Mouse (Mus musculus): ENCODE results near the gene Clip2.

Gene Clip2

GRCm38 (mm10) chr5:134523728-134524127, 28.5 kb downstream of the Clip2 start:
- no peak for DNase-seq

GRCm38 (mm10) chr5:134522524-134522923, 29.7 kb downstream of the Clip2 start:
- DNase-seq = no peak

GRCm38 (mm10) chr5:134521806-134522205, 30.4 kb downstream of the Clip2 start:
- no peak for DNase-seq

- DNase-seq = no peak
These were observed 31.1 kb downstream of the Clip2 start for GRCm38 (mm10) chr5:134521131-134521530.

GRCm38 (mm10) chr5:134520120-134520519, 32.1 kb downstream of the Clip2 start:
- no peak for DNase-seq

GRCm38 (mm10) chr5:134519471-134519870, 32.8 kb downstream of the Clip2 start:
- no peak for DNase-seq

- DNase-seq = no peak
These were observed 40.1 kb downstream of the Clip2 start for GRCm38 (mm10) chr5:134512086-134512485.

- DNase-seq = no peak
These were observed 42.0 kb downstream of the Clip2 start for GRCm38 (mm10) chr5:134510266-134510665.

- no peak for DNase-seq
These were observed 43.3 kb downstream of the Clip2 start for GRCm38 (mm10) chr5:134508965-134509364.

- DNase-seq = no peak
These were observed 44.3 kb downstream of the Clip2 start for GRCm38 (mm10) chr5:134507859-134508399.

GRCm38 (mm10) chr5:134507307-134507706, 44.9 kb downstream of the Clip2 start:
- peak; percentile 65 for DNase-seq

- DNase-seq = no peak
These were observed 46.4 kb downstream of the Clip2 start for GRCm38 (mm10) chr5:134505810-134506292.

- no peak for DNase-seq
These were observed 49.6 kb downstream of the Clip2 start for GRCm38 (mm10) chr5:134502591-134502990.

- no peak for DNase-seq
These were observed 50.8 kb downstream of the Clip2 start for GRCm38 (mm10) chr5:134501453-134501852.

GRCm38 (mm10) chr5:134500681-134501080, 51.6 kb downstream of the Clip2 start:
- DNase-seq = no peak

GRCm38 (mm10) chr5:134500062-134500461, 52.2 kb downstream of the Clip2 start:
- peak; percentile 56 for DNase-seq

GRCm38 (mm10) chr5:134497026-134497425, 55.2 kb downstream of the Clip2 start:
- no peak for DNase-seq

GRCm38 (mm10) chr5:134495796-134496195, 56.4 kb downstream of the Clip2 start:
- no peak for DNase-seq

- DNase-seq = peak; percentile 81
These were observed 58.1 kb downstream of the Clip2 start for GRCm38 (mm10) chr5:134494142-134494541.

- DNase-seq = no peak
These were observed 59.3 kb downstream of the Clip2 start for GRCm38 (mm10) chr5:134492956-134493355.

GRCm38 (mm10) chr5:134491712-134492417, 60.4 kb downstream of the Clip2 start:
- peak; percentile 77 for DNase-seq

- DNase-seq = no peak
These were observed 61.0 kb downstream of the Clip2 start for GRCm38 (mm10) chr5:134491206-134491605.

GRCm38 (mm10) chr5:134490465-134490864, 61.8 kb downstream of the Clip2 start:
- no peak for DNase-seq

- DNase-seq = no peak
These were observed 62.7 kb downstream of the Clip2 start for GRCm38 (mm10) chr5:134489583-134489982.

GRCm38 (mm10) chr5:134488596-134488995, 63.6 kb downstream of the Clip2 start:
- DNase-seq = no peak

All from kidney, adult 11 months (tissue).